Mouse (Mus musculus) ovary, postnatal 14 days (tissue): Measurements from ENCODE around the gene Msrb3.

Experiments used
- DNase-seq: peaks from one replicate; pipeline ENCODE4 v3.0.0; 2022; ENCODE audit warnings: low spot score

The Msrb3 gene

DNA sequence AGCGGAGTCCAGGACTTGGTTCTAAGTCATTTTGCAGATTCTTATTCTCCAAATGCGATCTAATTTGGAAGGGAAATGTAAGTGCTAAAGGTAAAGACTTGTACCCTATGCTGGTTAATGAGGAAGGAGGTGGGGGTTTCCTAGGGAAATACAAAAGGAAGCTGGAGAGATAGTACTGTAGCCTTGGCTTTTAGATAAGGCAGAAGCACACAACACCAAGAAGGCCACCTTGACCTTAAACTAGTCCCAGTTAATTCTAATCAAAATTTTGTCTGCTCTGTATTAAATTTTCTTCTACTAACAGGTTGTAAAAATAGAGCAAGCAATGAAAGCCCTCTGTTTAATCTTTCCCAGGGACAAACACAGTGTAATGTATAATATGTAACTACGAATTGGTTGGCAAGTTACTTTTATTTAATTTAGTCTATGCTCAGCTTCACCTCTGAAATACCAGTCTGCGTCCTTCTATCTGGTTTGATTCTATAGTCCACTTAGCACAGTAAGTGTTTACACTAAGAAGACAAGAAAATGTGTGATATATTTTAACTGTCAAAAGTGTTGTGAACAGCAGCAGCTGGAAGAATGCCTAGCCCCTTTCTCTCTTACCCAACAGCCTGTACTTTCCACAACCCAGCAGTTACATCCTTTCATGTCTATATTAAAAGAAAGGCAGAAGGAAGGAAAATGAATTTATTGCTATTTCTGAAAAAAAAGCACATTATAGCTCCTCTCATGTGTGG is 87.9 kb downstream of the Msrb3 start:
- no peak for DNase-seq

DNA sequence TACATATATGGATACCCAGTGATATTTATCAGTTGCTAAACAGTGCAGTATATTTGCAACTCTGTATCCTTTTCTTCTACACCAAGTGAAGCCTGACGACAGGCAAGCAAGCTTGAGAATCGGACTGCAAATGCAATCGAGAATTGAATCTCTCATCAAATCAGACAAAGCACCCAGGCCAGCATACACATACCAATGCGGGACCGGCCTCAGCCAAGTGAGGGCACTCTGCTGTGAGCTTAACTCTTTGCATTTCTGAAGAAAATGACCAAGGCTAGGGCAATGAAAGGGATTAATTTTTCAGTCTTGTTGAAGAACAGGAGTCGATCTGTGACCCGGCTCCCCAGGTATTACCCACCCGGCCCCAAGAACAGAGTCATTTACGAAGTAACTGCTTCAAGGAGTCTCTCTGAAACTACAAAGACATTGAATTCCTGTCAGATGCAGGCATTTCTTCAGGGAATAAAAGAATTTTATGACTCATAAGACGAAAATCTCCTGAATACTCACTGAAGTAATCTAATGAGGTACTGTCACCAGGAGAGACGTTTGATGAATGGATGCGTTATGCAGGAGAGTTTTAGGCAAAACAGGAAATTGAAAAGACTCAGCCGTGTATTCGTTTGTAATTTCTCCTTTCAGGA is 88.7 kb downstream of the Msrb3 start:
- DNase-seq, result no peak

- DNase-seq, result no peak
Observed at GRCm38 (mm10) chr10:120808167-120808566, 90.7 kb downstream of the Msrb3 start.

DNA sequence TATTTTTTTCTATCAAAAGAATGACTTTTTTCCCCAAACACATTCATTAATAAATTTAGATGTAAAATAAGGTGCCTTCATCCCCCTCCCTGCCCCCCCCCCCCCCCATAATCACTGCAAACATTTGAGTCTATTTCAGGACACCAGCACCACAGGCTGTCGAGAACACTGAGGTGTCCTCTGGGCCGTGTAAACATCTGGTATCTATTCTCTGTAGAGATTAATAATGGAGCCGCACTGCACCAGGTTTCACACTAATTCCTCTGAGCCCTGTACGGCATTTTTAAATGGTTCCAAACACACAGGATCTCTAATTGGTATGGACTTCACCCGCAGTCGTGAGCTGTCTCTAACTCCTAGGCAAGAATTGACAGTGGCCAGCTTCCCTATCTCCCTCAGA is 97.8 kb downstream of the Msrb3 start:
- no peak for DNase-seq

DNA sequence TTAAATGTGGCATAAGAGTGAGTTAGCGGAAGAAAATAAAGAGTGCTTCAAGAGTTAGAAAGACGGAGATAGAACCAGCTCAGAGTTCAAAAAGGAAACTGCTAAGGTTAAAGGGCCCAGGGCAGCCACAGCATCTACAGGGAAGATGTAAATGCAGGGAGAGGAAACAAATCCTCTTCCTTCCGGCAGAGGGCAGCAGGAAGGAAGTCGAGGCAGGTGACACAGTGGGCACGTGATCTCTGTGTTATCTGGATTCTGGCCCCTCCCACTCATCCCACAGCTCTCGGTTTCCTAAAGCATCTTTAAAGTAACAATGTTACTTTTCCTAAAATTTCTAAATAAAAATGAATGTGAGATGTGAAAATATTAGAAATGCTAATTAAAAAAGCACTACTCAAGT is 99.4 kb downstream of the Msrb3 start:
- no peak for DNase-seq

GRCm38 (mm10) chr10:120796749-120797148 is 102.2 kb downstream of the Msrb3 start:
- no peak for DNase-seq

GRCm38 (mm10) chr10:120794391-120794817 is 104.5 kb downstream of the Msrb3 start:
- no peak for DNase-seq

- no peak for DNase-seq
Observed at GRCm38 (mm10) chr10:120792191-120792765, 106.6 kb downstream of the Msrb3 start.

DNA sequence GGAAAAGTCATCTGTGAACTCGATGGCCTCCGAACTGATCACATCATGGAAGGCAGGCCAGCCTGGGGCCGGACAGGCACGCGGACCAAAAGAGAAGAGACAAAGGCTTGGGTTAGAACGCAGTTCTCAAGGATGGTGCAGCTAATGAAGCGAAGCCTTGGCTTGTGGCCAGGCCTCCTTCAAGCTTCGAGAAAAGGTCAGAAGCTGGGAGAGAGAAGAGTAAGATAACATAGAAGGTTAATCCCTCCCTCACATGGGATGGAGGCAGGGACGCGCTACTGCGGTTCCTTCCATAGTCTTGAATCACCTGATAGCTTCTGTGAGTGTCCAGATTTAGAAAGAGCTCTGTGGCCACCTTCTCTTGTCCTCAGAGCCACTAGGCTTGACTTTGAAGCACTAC is 107.5 kb downstream of the Msrb3 start:
- no peak for DNase-seq

- DNase-seq, result no peak
Observed at GRCm38 (mm10) chr10:120787202-120787601, 111.7 kb downstream of the Msrb3 start.

DNA sequence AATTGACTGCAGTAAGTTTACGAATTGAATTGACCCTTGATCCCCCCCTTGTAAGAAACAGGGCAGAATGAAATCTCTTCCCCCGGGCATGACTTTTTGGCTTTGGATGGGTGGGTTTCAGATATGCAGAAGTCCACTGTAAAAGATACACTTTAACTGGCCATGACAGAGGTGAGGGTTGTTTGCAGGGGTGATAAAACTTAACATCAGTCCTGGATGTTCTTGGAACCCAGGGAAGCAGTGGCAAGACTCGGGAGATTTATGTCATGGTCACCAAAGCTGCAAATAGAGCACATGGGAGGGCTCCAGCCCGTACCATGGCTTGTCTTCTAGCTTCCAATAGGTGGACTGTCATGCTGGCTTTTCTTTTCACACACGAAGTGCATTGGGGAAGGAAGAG is 114.4 kb downstream of the Msrb3 start:
- DNase-seq, result no peak

DNA sequence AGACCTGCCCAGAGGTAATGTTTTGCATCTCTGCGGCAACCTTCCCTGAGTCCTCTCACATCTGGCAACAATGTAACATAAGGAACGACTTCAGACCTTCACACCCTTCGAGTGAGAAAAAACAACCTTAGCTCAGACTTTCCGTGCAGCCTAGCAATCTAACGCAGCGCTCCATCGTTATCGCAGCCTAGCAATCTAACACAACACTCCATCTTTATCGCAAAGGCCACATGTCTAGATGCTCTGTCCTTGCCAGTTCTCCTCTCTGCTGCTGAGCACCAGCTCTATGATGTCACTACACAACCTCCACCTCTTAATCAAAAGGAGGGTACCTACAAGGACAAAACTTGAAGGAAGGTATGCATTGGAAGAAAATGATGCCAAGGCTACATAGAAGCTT is 115.5 kb downstream of the Msrb3 start:
- DNase-seq, result no peak

DNA sequence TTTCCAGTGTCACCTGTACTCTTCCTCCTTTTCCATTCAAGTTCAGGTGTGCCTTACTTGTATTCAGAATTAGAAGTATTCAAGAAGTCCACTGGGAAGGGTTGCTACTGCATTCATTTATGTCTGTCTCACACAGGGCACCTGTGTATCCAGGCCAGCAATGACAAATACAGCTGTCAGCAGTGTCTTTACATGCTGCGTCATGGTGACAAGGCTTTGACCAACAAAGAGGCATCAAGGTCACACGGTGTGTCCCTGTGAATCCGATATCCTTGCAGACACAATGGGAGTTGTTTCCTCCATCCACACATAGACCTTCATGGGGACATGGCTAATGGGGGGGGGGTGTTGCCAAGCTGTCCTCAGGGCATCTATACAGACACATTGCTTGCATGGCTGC is 121.4 kb downstream of the Msrb3 start:
- DNase-seq, result no peak

GRCm38 (mm10) chr10:120775361-120775760 is 123.5 kb downstream of the Msrb3 start:
- DNase-seq, result no peak

DNA sequence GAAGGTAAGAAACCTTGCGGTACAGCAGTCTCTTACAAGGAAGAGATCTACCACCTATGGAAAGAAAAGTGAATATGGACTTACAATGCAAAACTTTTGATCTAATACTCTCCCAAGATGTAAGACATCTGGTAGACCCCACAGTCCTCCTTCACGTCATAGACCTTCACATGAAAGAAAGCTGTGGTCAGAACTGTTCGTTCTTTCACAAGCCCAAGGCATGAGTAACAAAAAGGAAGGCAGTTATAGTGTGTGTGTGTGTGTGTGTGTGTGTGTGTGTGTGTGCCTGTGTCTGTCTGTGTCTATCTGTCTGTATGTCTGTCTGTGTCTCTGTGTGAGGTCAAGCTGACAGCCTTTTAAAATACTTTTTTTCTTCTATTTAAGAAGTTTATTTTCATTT is 131.5 kb downstream of the Msrb3 start:
- no peak for DNase-seq

DNA sequence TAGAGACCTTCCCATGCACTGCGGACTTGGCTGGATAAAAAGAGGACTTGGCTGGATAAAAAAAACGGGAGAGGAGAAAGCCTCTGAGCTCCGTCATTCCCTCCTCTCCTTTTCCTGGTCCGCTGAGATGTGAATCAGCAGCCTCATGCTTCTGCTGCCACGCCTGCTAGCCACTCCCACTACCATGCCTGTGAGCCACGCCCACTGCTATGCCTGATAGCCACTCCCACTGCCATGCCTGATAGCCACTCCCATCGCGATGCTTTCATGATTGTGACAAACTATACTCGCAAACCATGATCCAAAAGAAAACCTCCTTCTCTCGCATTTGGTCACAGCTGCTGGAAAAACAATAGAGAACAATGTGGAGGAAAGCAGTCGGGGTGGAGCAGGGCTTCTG is 133.5 kb downstream of the Msrb3 start:
- no peak for DNase-seq

- DNase-seq, result no peak
Observed at GRCm38 (mm10) chr10:120763656-120764466, 135.0 kb downstream of the Msrb3 start.

GRCm38 (mm10) chr10:120762958-120763357 is 135.9 kb downstream of the Msrb3 start:
- DNase-seq, result no peak

DNA sequence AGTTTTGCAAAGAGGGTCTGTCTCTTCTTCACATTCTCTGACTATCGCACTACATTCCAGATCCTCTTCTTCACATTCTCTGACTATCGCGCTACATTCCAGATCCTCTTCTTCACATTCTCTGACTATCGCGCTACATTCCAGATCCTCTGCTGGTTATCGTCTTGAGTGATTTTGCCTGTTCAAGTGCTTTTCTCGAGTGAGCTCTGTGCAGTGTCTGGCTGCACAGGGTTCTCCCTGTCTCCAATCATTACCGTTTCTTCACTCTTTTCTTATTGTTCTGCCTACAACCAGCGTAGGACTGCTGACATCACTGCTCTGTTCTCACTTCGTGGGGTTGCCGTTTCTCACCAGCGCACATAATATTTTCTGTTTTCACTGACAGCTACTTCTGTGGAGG is 138.2 kb downstream of the Msrb3 start:
- DNase-seq, result no peak

DNA sequence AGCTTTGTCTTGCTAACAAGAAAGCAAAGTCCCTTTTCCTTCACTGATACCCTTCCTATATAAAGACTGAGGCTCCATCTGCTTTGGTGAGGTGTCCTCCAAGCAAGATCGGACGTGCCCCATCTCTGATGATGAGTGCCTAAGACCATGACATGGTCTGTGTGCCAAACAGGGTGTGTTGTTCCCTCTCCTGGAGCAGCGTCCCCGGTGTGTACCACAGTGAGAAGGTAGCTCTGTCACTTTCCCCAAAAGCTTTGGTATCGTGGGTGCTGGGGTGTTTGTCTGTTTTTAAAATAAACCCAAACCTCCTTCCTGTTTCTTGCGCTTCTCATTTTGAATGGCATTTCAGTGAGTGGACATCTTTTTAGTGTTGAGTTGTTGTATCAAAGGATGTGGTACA is 139.0 kb downstream of the Msrb3 start:
- DNase-seq, result no peak

DNA sequence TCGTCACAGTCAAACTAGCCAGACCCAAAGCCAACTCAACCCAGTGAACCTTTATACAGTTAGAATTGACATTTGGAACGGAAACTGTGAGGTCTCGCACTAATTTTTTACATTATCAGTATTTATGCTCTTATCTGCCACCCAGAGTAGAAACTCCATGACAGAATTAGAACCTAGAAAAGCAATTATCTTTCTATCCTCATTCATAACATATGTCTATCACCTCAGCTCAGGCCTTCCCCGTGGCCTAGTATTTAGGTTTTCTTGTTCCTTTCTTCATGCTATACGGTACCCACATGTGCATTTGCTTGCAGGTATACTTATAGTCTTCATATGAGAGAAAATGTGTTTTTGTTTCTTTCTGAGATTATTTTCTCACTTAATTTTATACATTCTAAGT is 146.4 kb downstream of the Msrb3 start:
- no peak for DNase-seq

- DNase-seq, result no peak
Observed at GRCm38 (mm10) chr10:120751821-120752261, 147.1 kb downstream of the Msrb3 start.

DNA sequence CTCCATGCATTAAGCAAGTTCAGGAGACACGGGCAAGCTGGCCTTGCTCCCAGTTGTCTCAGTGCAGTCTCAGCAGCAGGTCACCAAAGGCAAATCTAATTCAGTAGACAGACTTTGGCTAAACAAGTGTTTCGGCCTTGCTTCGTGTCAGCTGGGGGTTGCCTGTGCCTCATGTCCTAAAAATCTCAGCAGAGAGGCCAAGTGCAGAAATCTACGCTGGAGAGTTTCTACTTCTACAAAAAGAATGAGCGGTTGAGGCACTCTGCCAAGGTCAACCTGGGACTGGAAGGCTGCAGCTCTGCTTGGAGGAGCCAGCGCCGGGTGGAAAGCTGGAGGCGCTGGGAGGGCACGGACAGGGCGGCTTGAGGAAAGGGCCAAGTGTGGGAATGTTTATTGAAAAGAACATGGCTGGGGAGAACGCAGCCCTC is 147.6 kb downstream of the Msrb3 start:
- DNase-seq, result peak; percentile 39
